Mouse (Mus musculus): ENCODE data around the gene Armc10. TPM values are rescaled to one million over a fixed set of nuclear protein-coding genes. Genes with fewer than 3 reads are reported as not detected.

The Armc10 gene
- polyA plus RNA-seq, 1 experiment from 2014 or later = 58.4 TPM

Other genes with a start within 250 kb of the Armc10 start
- not detected in 2 replicates for gene Ccdc146, start 221.1 kb upstream of the Armc10 start, polyA plus RNA-seq (2016; fragmentation: Nextera tagmentation; extraction: Ambion mirVana)
- 5.3 and 5.7 TPM in 2 replicates for gene Fam185a, start 220.9 kb upstream of the Armc10 start, polyA plus RNA-seq (2016; fragmentation: Nextera tagmentation; extraction: Ambion mirVana)
- 85.1 and 88.5 TPM in 2 replicates for gene Lrrc17, start 102.3 kb upstream of the Armc10 start, polyA plus RNA-seq (2016; fragmentation: Nextera tagmentation; extraction: Ambion mirVana)
- gene Fbxl13, start 179 bp upstream of the Armc10 start, polyA plus RNA-seq (2016; fragmentation: Nextera tagmentation; extraction: Ambion mirVana) = 0.09 and 0.10 TPM in 2 replicates
- gene Napepld, start 55.6 kb downstream of the Armc10 start, polyA plus RNA-seq (2016; fragmentation: Nextera tagmentation; extraction: Ambion mirVana) = 3.2 and 3.3 TPM in 2 replicates
- 83.8 and 89.1 TPM in 2 replicates for gene Pmpcb, start 91.3 kb downstream of the Armc10 start, polyA plus RNA-seq (2016; fragmentation: Nextera tagmentation; extraction: Ambion mirVana)
- 76.9 and 79.8 TPM in 2 replicates for gene Dnajc2, start 139.4 kb downstream of the Armc10 start, polyA plus RNA-seq (2016; fragmentation: Nextera tagmentation; extraction: Ambion mirVana)
- 188 and 198 TPM in 2 replicates for gene Psmc2, start 139.5 kb downstream of the Armc10 start, polyA plus RNA-seq (2016; fragmentation: Nextera tagmentation; extraction: Ambion mirVana)
- gene Slc26a5, start 219.8 kb downstream of the Armc10 start, polyA plus RNA-seq (2016; fragmentation: Nextera tagmentation; extraction: Ambion mirVana) = 0.09 and 0.23 TPM in 2 replicates